Mouse (Mus musculus): Measurements from ENCODE around the gene Tmem164. TPM values are rescaled to one million over a fixed set of nuclear protein-coding genes. Genes with fewer than 3 reads are reported as not detected.

Gene Tmem164
- polyA plus RNA-seq, 1 experiment from 2014 or later = 14.3 TPM

DNA sequence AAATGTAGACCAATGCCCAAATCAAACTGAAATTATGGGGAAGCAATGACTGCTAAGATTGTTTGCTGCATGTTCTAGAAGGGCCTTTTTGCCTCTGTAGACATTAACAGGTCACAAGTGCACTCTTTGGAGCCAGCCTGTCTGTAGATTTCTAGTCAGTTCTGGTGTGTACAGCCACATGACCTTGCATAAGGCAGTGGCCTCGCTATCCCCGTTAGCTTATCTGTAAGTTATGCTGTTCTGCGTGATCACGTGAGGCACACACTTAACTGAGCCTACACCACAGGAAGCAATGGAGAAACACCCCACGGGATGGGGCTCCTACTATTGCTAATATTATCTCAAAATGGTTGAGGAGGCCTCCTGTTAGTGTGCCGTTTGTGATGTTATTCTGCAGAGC is 97.4 kb downstream of the Tmem164 start:
- no peak overlapping the region for H3K9ac ChIP-seq (ENCODE audit: low read depth, low read length)

DNA sequence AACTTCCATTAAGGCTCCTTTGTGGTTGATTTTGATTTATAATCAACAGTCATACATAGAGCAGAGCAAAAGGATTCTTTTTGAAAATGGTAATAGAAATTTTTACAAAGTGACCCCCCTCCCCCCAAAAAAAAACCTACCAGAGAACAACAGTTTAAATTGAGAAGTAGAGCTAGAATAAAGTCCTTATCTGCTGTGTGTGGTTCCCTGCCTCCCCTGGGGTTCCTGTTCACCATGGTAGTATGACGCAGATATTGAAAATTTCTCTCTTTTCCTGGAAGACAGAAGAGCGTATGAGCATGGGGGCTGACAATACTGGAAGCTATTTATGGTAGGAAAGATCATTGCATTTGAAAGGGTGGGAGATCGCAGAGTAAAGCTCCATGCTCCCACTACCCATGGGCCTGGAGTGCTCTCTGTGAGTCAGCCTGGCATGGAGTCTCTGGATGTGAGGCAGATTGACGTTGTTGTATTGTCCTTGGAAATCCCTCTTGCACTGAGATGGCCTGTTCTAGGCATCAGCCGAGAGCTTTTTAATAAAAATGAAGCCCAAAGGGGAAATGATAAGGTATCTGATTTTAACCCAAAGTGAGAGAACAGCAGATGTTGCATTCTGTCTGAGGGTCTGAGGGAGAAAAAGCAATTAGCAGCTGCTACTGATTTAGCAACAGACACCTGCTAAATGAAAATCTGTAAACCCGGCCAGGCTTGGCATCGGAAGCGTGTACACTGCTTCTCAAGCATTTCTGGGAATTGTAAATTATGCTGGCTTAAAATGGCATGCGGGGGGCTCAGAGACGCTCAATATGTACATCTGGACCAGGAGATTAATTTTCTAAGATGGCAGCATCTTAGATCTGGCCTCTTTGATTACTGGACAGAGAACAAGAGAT is 105.2 kb downstream of the Tmem164 start:
- Histone ChIP-seq H3K27me3 (replicated peaks; ENCODE audit: control insufficient read depth, insufficient read depth, low read length) (no peaks in the 10 kb centered on the region), H3K36me3 (ENCODE audit: control insufficient read depth, insufficient read depth) (no peaks in the 10 kb centered on the region), H3K9ac (ENCODE audit: low read depth, low read length) (no peak overlapping the region), H3K4me3 (ENCODE audit: low read depth, low read length) (no peak overlapping the region), H3K27ac (ENCODE audit: low read depth, low read length) (no peak overlapping the region), H3K9me3 (ENCODE audit: control insufficient read depth) (no peaks in the 10 kb centered on the region), H3K4me1 (replicated peaks; ENCODE audit: control insufficient read depth, insufficient read depth, low read length) (no peaks in the 10 kb centered on the region), H3K4me2 (replicated peaks; ENCODE audit: low read depth) (no peak overlapping the region)
- no peak for ATAC-seq
- no peak for TF ChIP-seq CTCF (IDR thresholded peaks at IDR 0.05; ENCODE audit: low read depth)
- 91% methylated on average over 10 of the region's 10 CpGs for WGBS

More for the DNA sequence above, 97.4 kb downstream of the Tmem164 start:
- no peak overlapping the region for H3K4me2 ChIP-seq (replicated peaks; ENCODE audit: low read depth)
- TF ChIP-seq CTCF (IDR thresholded peaks at IDR 0.05; ENCODE audit: low read depth) = no peak
- no peaks in the 10 kb centered on the region for H3K9me3 ChIP-seq (ENCODE audit: control insufficient read depth)
- ATAC-seq = peak; percentile 77
- 41% methylated on average over 6 of the region's 6 CpGs for WGBS
- no peak overlapping the region for H3K27ac ChIP-seq (ENCODE audit: low read depth, low read length)
- no peaks in the 10 kb centered on the region for H3K4me1 ChIP-seq (replicated peaks; ENCODE audit: control insufficient read depth, insufficient read depth, low read length)
- no peak overlapping the region for H3K4me3 ChIP-seq (ENCODE audit: low read depth, low read length)
- no peaks in the 10 kb centered on the region for H3K36me3 ChIP-seq (ENCODE audit: control insufficient read depth, insufficient read depth)
- no peaks in the 10 kb centered on the region for H3K27me3 ChIP-seq (replicated peaks; ENCODE audit: control insufficient read depth, insufficient read depth, low read length)

DNA sequence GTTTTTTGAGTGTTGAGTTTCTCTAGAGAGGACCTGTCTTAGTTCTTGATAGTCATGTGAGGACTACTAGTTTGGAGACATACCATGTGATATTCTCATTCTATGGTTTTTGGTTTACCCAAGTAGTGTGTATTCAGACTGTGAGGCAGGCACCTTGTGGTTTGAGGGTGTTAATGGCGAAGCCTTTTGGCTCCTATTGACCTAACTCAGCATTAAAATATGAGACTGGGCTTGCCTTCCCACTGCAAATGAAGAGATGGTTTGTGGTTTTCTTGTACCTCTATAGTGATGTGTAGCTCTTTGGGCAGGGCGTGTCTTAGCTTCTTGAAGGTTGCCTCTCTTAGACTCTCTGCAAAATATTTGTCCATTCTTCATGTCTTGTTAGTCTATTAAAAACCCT is 111.0 kb downstream of the Tmem164 start:
- H3K9me3 ChIP-seq (ENCODE audit: control insufficient read depth) = no peaks in the 10 kb centered on the region
- H3K27me3 ChIP-seq (replicated peaks; ENCODE audit: control insufficient read depth, insufficient read depth, low read length) = no peaks in the 10 kb centered on the region
- H3K36me3 ChIP-seq (ENCODE audit: control insufficient read depth, insufficient read depth) = no peaks in the 10 kb centered on the region
- ATAC-seq = no peak
- H3K4me2 ChIP-seq (replicated peaks; ENCODE audit: low read depth) = no peak overlapping the region
- no peaks in the 10 kb centered on the region for H3K4me1 ChIP-seq (replicated peaks; ENCODE audit: control insufficient read depth, insufficient read depth, low read length)
- no peak overlapping the region for H3K9ac ChIP-seq (ENCODE audit: low read depth, low read length)
- H3K27ac ChIP-seq (ENCODE audit: low read depth, low read length) = no peak overlapping the region
- H3K4me3 ChIP-seq (ENCODE audit: low read depth, low read length) = no peak overlapping the region
- no peak for TF ChIP-seq CTCF (IDR thresholded peaks at IDR 0.05; ENCODE audit: low read depth)
- WGBS = 92% methylated on average over 2 of the region's 2 CpGs

DNA sequence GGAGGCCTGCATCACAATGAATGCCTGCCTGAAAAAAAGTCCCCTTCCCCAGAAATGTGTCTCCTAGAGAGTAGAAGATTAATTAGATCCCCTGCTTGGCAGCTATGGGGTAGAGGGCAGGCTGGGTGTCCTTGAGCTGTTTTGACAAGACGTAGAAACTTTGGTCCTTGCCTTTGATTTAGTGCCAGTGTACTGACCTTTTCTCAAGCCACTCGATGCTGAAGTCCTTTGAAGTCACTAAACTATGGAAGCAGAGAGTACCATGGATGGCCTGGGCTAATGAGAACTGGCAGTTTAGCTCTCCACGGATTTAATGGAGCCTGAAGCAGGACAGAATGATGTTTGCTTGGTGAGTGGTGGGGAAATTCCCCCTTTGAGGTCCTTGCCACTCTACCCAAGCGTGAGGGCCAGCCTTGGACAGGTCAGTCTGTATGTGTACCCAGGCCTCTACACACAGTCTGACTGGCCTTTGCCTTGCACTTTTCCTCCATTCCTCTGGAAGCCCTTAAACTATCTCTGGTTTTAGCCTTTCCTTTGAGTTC is 112.9 kb downstream of the Tmem164 start:
- Histone ChIP-seq H3K27me3 (replicated peaks; ENCODE audit: control insufficient read depth, insufficient read depth, low read length) (no peaks in the 10 kb centered on the region), H3K4me2 (replicated peaks; ENCODE audit: low read depth) (no peak overlapping the region), H3K27ac (ENCODE audit: low read depth, low read length) (no peak overlapping the region), H3K36me3 (ENCODE audit: control insufficient read depth, insufficient read depth) (no peaks in the 10 kb centered on the region), H3K9ac (ENCODE audit: low read depth, low read length) (no peak overlapping the region), H3K4me1 (replicated peaks; ENCODE audit: control insufficient read depth, insufficient read depth, low read length) (no peaks in the 10 kb centered on the region), H3K4me3 (ENCODE audit: low read depth, low read length) (no peak overlapping the region), H3K9me3 (ENCODE audit: control insufficient read depth) (no peaks in the 10 kb centered on the region)
- WGBS = 75% methylated on average over 4 of the region's 4 CpGs
- no peak for TF ChIP-seq CTCF (IDR thresholded peaks at IDR 0.05; ENCODE audit: low read depth)
- no peak for ATAC-seq

DNA sequence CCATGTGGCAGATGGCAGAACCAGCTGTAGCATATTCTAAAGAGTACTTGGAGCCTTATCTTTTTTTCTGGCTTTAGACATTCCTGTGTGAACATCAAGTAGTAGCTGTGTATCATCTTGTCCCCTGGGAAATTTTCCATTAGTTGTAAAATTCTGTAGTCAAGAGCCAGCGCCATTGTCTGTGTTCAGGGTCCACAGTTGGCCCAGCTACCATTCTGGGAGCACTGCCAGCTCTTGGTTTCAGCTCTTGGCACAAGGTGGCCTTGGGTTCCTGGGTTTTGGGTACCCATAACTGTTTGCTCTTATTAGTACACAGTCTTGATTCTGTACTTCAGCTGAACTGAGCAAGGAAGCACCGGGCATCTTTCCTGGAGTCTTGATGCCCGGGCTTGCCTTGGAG is 123.4 kb downstream of the Tmem164 start:
- H3K9ac ChIP-seq (ENCODE audit: low read depth, low read length) = no peak overlapping the region
- H3K4me3 ChIP-seq (ENCODE audit: low read depth, low read length) = no peak overlapping the region
- no peak for ATAC-seq

DNA sequence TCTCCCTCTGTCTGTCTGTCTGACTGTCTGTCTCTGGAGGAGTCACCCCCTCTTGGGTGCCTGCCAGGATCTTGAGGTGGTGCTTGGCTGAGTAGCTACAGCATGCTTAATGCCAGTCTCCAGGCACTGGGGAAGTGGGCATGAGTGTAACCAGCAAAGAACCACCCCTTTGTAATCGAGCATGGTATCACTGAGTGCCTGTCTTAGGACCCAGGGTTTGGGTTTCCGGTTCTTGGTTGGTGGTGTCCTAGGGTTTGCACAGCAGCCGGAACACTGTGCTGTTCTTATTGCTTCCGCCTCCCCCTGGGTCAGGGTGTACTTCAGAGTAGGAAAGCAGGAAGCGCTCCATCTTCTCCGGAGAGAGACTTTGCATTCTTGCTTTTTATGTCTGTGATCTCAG is 124.9 kb downstream of the Tmem164 start:
- 49% methylated on average over 6 of the region's 6 CpGs for WGBS
- Histone ChIP-seq H3K9ac (ENCODE audit: low read depth, low read length) (no peak overlapping the region), H3K4me3 (ENCODE audit: low read depth, low read length) (no peak overlapping the region), H3K4me2 (replicated peaks; ENCODE audit: low read depth) (0 out of 2 replicates have a peak overlapping the region, but pooled peaks have one; percentile 21), H3K27me3 (replicated peaks; ENCODE audit: control insufficient read depth, insufficient read depth, low read length) (no peaks in the 10 kb centered on the region), H3K27ac (ENCODE audit: low read depth, low read length) (no peak overlapping the region), H3K9me3 (ENCODE audit: control insufficient read depth) (no peaks in the 10 kb centered on the region), H3K4me1 (replicated peaks; ENCODE audit: control insufficient read depth, insufficient read depth, low read length) (no peaks in the 10 kb centered on the region), H3K36me3 (ENCODE audit: control insufficient read depth, insufficient read depth) (no peaks in the 10 kb centered on the region)
- no peak for TF ChIP-seq CTCF (IDR thresholded peaks at IDR 0.05; ENCODE audit: low read depth)
- no peak for ATAC-seq

More for the DNA sequence above, 123.4 kb downstream of the Tmem164 start:
- Histone ChIP-seq H3K36me3 (ENCODE audit: control insufficient read depth, insufficient read depth) (no peaks in the 10 kb centered on the region), H3K9me3 (ENCODE audit: control insufficient read depth) (no peaks in the 10 kb centered on the region), H3K27me3 (replicated peaks; ENCODE audit: control insufficient read depth, insufficient read depth, low read length) (no peaks in the 10 kb centered on the region), H3K27ac (ENCODE audit: low read depth, low read length) (no peak overlapping the region), H3K4me2 (replicated peaks; ENCODE audit: low read depth) (no peak overlapping the region), H3K4me1 (replicated peaks; ENCODE audit: control insufficient read depth, insufficient read depth, low read length) (no peaks in the 10 kb centered on the region)
- TF ChIP-seq CTCF (IDR thresholded peaks at IDR 0.05; ENCODE audit: low read depth) = no peak
- 90% methylated on average over 3 of the region's 3 CpGs for WGBS

All from intestine, postnatal 0 days (tissue).